Mouse (Mus musculus) regulatory T cell (primary cell): ENCODE measurements around the gene Smc6.

Source experiments
- in situ Hi-C: fragments of 300-600 bp; cut with MboI, MseI; formaldehyde crosslinking; loops from one replicate; pipeline ENCODE4 v1.15.1; 2025; ENCODE audit warnings: high pct_unique_total_duplicates

The Smc6 gene

DNA sequence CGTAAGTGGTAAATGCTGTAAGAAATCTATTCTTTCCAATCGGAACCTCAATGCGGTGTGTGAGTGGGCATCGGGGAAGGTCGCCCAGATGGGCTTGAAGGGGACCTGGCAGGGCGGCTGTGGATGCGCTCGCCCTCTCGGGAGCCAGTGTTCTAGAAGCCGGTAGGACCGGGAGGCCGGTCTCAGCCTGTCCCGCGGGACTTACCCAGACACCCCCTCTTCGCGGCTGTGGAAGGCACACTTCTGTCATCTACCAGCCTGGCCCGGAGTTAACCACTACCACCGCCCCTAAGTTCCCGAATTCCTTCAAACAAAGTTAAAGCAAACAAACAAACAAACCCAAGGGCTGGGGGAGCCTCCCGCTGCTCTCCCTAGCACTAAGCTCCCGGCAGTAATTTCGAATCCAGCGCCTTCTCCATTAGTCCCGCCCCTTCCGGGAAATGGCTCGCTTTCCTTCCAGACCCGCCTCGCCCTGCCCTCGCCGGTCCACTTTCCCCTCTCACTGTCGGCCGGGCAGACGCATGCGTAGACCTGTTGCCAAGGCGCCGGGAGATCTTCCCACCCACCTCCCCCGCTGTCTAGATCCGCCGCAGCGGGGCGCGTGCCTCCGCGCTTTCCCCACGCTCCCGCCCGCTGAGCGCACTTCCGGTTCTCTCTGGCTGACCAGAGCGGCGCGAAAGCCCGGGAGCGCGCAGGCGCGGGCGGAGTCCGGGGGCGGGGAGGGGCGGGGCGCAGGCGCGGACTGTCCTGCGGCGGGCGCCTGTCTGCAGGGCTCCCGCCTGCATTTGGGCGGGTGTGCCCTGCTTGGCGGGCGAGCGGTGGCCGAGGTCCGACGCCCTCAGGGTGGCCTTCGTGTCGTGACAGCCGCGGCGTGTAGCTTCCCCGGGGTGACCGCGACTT lies at the start of gene Smc6, which contains the start of gene Gen1:
TSS of gene Smc6 (plus strand) at position 505 of the 900 bp plus-strand sequence.
TSS of gene Gen1 (minus strand) at position 420 of the 900 bp plus-strand sequence.
- in situ Hi-C loops: no loop called here

DNA sequence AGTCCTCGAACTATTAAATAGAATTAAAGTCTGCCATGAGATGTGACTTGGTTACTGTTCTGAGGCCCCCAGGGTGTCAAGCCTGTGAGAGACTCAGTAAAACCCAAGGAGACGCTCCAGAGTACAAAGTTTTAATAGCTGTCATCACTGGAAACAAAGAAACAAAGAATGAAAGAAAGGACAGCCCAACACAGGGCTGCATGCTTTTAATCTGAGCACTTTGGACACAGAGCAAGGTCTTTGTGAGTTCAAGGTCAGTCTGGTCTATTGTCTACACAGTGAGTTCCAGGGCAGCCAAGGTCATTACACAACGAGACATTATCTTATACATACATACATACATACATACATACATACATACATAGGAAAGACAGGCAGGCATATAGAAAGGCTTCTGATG lies 49.2 kb upstream of the Smc6 start:
- in situ Hi-C loops: loop anchor here (25.0 kb wide), 1 partner anchor 921 kb away; no protein-coding TSS in a partner anchor

DNA sequence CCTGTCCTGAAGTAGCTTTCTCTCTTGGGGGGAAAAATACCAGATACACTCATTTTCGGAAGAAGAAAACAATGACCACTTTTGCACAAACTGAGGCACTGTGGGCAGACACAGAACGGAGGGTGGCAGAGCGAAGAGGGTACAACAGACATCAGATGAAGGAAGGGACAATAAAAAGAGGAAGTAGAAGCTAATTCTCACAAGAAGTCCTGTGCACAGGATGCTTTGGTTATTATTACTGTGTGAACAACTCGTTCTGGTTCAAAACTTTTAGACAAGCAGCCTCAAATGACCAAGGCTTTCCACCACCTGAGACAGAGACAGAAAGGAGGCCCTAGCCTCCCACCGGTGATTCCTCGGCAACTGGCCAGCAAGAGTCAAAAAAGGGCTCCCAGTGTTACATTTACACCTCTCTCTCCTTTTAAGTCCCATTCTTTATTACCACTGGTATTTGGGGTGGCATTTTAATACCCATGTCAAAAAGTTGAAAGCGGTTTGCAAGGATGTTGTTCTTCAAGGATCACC lies 47.9 kb upstream of the Smc6 start:
- in situ Hi-C loops: loop anchor here (25.0 kb wide), 1 partner anchor 920 kb away; no protein-coding TSS in a partner anchor

DNA sequence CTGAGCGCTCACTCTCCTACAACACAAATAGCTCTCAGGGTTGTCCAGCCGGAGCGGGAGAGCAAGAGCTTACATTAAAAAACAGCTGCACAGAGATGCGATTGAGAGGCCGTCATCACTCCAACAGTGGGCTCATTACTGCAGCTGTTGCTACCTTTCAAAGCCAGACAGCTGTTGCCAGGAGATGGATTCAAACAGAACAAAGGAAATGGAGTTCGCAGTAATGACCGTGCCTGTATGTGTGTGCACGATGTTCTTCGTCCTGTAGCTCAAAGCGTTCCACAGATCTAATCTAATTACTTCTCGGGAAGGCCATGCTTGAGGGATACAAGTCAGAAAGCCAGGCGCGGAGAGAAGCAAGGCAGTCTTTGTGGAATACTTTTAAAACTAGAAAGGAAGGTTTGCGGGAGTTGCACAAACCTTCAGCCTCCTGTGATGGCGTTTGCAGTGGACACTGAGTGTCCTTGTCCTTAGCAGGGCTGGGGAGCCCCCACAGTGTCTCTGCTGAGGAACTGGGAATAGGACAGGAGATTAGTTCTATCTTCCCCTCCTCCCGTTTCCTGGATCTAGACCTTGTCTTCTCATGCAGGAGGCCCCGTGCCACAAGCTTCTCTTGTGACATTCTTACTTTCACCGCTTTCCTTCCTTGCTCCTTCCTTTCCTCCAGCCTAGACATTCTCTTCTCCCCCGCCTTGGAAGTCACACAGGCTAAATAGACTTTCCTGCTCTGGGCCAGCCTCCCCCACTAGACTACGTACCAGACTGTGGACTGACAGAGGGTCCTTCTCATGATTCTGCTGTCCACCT lies 44.0 kb upstream of the Smc6 start:
- in situ Hi-C loops: loop anchor here (25.0 kb wide), 1 partner anchor 916 kb away; no protein-coding TSS in a partner anchor

DNA sequence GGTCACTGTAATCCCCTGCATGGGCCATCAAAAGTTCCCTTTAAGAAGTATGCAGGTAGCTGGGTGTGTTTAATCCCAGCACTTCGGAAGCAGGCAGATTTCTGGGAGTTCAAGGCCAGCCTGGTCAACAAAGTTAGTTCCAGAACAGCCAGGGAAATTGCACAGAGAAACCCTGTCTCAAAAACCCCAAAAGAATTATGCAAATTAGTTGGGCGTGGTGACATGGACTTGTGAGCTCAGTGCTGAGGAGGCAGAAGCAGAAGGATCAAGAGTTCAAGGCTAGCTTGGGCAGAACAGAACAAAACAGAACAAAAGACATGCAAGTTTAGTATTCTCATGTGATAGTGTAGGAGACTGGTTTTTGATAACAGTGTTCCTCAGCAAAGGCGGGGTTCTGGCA lies 43.1 kb upstream of the Smc6 start:
- in situ Hi-C loops: loop anchor here (25.0 kb wide), 1 partner anchor 915 kb away; no protein-coding TSS in a partner anchor

DNA sequence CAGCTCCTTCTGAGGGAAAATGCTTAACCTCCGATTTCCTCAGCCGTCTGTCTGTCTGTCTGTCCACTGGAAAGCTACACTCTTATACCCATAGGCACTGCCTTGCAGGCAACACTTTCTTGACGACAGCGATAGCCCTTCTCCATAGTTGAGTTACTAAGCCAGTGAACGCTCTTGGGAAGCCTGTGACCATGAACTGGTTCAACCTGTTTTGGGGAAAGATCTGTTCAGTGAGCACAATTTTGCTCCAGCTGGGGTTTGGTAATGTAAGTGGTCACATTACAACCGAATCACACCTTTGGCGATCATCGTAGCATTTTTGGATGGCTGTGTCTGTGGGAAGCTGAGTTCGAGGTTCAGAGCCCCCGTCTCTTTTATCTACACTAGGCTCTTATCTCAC lies 42.6 kb upstream of the Smc6 start:
- in situ Hi-C loops: loop anchor here (25.0 kb wide), 1 partner anchor 914 kb away; no protein-coding TSS in a partner anchor

DNA sequence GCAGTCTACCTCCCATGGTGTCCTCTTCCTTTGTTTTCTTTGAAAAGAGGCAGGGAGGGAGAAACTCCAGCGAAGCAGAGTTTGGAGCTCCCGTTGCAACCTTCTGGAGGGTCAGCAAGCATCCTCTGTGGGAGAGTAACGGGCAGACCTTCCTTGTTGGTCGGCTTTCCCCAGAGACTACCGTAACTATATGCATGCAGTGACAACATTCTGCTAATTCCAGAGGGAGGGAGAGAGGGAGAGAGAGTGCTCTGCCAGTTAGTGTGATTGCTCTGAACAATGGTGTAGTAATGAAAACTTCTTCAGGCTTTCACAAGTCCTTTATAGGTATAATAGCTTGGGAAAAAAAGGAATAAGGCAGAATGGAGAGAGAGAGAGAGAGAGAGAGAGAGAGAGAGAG lies 41.0 kb upstream of the Smc6 start:
- in situ Hi-C loops: loop anchor here (25.0 kb wide), 1 partner anchor 913 kb away; no protein-coding TSS in a partner anchor

DNA sequence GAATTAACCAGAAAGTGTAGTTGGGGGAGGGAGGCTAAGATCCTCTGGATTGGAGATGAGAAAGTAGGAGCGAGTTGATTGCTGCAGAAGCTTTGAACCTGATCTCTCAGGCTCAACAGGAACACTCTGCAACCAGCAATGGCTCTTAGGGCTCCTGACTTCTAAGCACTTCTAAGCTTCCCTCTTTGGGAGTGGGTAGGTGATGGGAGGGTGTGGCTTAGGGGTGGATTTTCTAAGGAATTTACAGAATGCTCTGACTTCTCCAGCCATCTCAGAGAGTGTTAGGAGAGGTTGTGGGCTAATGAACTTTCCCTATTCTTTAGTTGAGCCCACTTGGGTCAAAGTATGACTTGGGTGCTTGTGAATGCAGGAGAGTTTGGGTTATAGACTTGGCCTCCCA lies 39.6 kb upstream of the Smc6 start:
- in situ Hi-C loops: no loop called here

DNA sequence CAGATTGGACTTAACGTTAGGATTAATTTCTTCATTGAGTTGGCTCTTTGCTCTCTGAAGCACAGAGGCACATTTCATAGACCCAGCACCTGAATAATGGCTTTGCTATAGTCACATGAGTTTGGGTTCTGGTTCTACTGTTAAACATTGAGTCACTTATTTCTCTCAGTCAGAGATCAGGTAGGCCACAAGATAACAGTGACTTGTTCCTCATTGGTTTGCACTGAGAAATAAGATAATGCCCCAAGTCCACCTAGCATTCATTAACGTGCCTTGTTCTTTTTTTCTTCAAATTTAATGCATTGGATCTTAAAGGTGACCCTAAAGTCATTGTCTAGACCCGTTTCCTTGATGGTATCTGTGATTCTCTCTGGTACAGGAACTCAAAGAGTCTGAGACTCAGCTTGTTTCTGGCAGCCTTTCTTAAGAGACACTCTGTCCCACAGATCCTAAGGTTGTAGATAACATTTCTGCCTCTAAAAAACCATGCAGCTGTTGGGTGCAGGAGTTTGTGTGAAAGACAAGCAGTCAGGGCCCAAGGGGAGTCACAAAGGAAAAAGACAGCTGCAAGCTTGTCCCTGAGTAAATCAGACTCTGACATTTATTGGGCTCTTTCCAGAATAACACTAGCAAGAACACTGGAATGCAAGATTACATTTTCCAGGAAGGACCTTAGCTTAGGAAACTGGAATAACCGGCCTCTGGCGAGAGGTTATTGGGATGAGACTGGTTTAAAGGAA lies 39.0 kb upstream of the Smc6 start:
- in situ Hi-C loops: no loop called here

DNA sequence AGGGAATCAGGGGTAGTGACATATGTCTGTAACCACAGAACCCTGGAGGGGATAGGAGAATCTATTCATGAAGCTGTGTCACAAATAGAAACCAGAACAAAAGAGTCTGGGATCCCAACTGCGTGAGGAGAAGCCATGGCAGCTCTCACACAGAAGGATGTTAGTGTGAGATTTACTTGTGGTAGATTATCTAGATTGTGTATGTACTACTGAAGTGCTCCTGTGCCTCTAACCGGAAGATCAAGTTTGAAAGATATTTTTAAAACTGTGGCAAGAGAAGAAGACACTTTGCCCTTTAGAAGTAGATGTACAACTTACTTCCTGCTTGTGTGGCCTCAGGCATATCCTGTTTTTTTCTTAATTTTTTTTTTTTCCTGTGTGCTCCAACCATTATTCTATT lies 35.4 kb upstream of the Smc6 start:
- in situ Hi-C loops: no loop called here

DNA sequence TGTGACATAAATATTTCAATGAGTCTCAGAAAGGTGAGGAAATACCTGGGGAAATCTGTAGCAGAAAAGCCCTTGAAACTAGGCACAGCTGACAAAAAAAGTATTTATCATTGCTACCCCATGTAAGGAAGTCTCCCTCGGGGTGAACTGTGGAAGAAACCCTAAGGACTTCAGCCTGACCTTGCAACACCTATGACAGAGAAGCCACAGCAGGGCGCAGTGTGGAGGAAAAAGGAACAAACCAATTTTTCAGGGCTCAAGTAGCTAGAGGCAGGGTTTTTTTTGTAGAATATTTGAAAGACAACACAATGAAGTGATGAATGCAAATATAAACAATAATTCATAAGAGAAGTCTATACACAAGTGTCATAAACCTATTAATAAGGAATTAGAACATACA lies 29.7 kb upstream of the Smc6 start:
- in situ Hi-C loops: no loop called here

DNA sequence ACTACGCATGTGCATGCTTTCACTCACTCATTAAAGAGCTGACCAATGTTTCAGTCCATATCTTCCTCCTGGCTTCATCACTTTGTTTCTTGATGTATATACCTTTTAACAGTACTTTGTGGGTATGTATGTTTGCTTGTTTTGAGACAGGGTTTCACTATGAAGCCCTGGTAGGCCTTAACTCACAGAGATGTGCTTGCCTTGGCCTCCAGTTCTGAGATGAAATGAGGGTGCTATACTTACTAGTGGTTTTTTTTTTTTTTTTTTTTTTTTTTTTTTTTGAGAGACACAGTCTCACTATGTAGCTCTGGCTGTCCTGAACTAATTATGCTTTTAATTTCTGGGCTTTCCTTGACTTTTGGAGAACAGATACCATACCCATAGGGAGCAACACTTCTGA lies 18.2 kb upstream of the Smc6 start:
- in situ Hi-C loops: no loop called here

DNA sequence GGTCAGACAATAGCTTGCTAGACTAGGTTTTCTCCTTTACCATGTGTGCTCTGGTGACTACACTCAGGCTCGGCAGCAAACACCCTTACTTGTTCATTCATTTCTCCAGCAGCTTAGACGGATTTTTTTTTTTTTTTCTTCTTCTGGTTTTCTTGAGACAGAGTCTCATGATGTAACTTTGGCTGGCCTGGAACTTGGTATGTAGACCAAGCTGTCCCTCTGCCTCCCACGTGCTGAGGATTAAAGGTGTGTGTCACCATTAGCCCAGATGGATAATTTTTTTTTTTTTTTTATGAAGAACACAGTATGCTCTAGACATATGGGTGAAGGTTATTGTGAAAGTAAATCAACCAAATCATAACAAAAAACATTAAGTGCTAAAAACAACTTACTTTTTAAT lies 15.4 kb upstream of the Smc6 start:
- in situ Hi-C loops: no loop called here

DNA sequence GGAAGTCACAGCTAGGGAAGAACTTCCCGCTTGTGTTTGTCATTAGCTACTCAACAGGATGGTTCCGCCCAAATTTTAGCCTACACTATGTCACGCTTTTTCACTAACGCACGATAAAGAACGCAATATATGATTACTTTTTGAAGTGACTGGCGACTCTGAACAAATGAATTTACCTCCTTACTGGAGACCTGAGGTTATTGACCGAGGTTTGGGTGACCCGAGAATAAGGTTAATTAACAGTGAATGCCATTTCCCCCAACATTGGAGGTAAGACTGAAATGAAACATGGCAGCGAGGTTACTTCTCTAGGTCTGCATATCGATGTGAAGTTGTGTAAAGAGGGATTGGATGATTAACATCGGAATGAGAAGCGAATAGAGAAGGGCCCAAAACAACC lies 791 bp upstream of the Smc6 start:
- in situ Hi-C loops: no loop called here

DNA sequence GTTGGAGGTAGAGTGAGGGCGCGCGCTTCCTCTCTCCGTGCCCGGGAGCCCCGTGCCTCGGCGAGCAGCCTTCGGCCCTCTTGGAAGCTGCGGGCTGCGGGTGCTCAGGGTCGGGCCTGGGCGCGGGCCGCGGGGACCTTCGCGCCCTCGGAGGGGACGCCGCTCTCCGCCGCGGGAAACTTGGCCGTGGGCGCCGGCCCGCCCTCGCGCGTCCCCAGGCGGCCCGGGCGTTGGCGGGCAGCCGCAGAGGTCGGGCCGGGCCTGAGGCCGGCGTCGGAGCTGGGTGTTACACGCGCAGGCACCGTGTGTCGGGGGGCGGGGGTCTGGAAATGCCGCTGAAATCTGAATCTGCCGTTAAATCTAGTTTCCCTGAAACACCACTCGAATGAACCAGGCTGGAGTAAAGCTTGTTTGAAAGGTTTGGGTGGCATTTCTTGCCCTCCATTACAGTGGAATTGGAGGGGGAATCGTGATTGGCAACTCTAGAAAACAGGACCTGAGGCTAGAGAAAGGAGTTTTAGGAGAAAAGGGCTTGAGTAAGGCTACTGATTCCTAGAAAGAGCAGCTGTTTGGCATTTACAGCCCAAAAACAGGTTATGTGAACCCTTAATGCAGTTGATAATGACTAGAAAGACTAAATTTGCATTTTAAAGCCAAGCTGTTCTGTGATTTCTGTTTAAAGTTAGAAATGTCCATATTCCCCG lies 748 bp downstream of the Smc6 start:
- in situ Hi-C loops: no loop called here

DNA sequence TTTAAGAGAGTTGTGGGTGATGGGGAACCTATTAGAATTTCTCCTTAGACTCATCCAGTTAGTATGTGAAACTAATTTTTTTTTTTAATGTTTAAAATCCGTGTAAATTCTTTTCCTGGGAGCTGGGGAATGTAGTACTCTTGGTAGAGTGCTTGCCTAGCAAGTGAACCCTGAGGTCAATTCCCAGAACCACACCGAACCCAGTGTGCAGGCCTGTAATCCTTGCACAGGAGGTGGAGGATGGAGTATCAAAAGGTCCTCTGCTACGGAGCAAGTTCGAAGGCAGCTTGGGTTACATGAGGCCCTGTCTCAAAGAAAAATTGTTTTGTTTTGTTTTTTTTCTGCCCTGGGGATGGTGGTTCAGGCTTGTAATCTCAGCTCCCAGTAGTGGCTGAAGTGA lies 1.3 kb downstream of the Smc6 start:
- in situ Hi-C loops: no loop called here

DNA sequence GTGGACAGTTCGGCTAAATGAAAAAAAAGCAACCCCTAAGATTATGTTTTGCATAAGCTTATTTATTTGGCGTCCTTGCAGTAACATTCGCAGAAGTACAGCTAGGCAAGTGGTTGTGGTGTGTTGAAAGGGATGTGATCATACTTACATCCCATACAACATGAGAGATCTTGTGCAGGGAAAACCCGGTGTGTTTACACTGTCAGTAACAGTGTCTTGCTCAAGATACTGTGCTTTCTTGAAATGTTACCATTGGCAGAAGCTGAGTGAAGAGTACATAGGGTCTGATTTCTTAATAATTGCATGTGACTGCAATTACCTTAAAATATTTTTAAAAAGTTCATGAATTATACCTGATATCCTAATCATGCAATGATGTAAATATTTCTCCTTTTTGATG lies 6.9 kb downstream of the Smc6 start:
- in situ Hi-C loops: no loop called here

DNA sequence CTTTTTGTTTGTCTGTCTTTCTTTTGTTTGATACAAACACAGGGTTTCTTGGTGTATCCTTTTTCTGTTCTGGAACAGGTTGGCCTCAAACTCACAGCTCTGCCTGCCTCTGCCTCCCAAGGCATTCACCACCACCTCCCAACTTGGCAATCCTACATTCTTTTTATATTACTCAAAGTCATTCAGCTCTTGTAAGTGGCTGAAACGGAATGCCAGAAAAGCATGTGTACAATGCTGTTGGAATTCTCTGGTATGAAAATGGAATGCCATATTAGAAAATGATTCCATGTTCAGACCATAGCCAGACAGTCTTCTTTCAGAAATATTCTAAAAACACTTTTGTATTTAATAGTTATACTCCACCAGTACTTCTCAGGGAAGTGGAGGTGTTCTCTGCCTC lies 7.5 kb downstream of the Smc6 start:
- in situ Hi-C loops: no loop called here

DNA sequence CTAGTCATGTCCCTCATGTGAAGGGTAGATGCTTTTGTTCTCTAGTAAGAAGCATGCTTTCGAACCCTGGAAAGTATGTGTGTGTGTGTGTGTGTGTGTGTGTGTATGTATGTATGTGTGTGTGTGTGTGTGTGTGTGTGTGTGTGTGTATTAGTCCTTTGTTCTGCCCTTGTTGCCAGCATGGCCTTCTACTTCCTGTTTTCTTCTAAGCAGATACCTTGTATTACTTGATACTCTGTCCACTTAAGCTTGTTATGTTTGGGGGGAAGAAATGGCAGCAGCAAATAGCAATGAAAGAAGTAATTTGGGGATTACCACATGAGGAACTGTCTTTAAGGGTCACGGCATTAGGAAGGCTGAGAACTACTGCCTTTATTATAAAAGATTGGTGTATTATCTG lies 10.9 kb downstream of the Smc6 start:
- in situ Hi-C loops: no loop called here

DNA sequence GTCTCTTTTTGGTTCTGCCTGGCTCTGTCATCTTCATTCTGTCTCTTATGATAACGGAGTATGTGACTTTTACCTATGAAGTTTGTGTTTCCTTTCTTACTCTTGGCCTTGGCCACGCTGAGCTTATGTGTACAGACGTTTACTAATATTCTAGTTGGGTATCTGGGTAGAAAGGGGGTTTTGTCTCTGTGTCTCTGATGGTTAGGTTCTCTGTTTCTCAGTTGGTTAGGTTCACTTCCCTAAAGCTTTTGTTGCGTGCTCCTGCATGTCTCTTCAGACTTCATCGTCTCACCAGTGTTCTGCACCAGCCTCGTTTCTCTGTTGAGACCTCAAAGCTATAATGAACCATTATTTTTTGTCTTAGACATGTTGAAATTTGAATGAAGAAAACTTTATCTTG lies 11.5 kb downstream of the Smc6 start:
- in situ Hi-C loops: no loop called here

DNA sequence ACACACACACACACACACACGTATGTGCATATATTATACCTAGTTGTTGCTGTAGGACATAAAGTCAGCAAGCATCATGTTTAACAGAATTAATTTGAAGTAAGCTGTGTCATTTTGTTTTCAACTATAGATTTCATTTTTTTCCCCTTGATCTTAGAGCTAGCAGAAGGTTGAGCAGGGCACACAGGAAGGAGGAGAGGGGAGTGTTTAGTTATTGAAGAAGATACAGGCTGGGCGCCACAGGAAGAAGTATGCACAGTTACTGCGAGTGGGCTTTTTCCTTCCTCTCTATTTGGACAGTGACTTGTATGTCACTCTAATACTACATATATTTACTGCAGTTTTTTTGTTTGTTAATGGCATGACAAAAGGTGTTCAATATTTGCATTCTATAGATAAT lies 14.2 kb downstream of the Smc6 start:
- in situ Hi-C loops: no loop called here
